Mouse (Mus musculus) embryonic facial prominence, embryonic 11.5 days (tissue): ENCODE results near the gene Cyp4f40. TPM values are rescaled to one million over a fixed set of nuclear protein-coding genes. Genes with fewer than 3 reads are reported as not detected.
"Not testable (repeated sequence)": the region's sequence is repeated elsewhere in the genome, so short reads cannot be mapped to it uniquely, and the experiment has no call there.

Experiments
- ATAC-seq: fragments of 200-750 bp; cut with Nextera tagmentation; replicated peaks from 2 replicates; pipeline ENCODE4 v1.8.0; 2017; ENCODE audit warnings: low read depth; ENCODE audit not compliant: insufficient number of reproducible peaks, low FRiP score, low TSS enrichment
- DNase-seq: peaks from one replicate; pipeline ENCODE4 v3.0.0-alpha.2; 2015; ENCODE audit warnings: low spot score
- H3K27ac ChIP-seq: fragments of 300-500 bp; sonication (generic); replicated peaks from 2 replicates; pipeline ENCODE4 v1.5.1; 2014; ENCODE audit warnings: mild to moderate bottlenecking, low read depth, low read length, control low read depth
- H3K27me3 ChIP-seq: fragments of 300-500 bp; sonication (generic); 2 replicates; pipeline ENCODE4 v1.6.1; 2014; ENCODE audit warnings: mild to moderate bottlenecking, low read length, moderate library complexity, mixed read lengths; ENCODE audit not compliant: control insufficient read depth, insufficient read depth
- H3K36me3 ChIP-seq: fragments of 300-500 bp; sonication (generic); replicated peaks from 2 replicates; pipeline ENCODE4 v1.6.1; 2014; ENCODE audit warnings: low read depth, mild to moderate bottlenecking, low read length, moderate library complexity, mixed read lengths; ENCODE audit not compliant: control insufficient read depth, insufficient read depth
- H3K4me1 ChIP-seq: fragments of 300-500 bp; sonication (generic); 2 replicates; pipeline ENCODE4 v1.6.1; 2014; ENCODE audit warnings: low read length, mixed read lengths; ENCODE audit not compliant: control insufficient read depth, insufficient read depth
- H3K4me2 ChIP-seq: fragments of 300-500 bp; sonication (generic); 2 replicates; pipeline ENCODE4 v1.6.1; 2014; ENCODE audit warnings: low read depth, mild to moderate bottlenecking, control low read depth, low read length, moderate library complexity
- H3K4me3 ChIP-seq: fragments of 300-500 bp; sonication (generic); 2 replicates; pipeline ENCODE4 v1.5.1; 2014; ENCODE audit warnings: low read depth, low read length, control low read depth
- H3K9ac ChIP-seq: fragments of 300-500 bp; sonication (generic); replicated peaks from 2 replicates; pipeline ENCODE4 v1.6.1; 2014; ENCODE audit warnings: mild to moderate bottlenecking, control low read depth, low read length
- H3K9me3 ChIP-seq: fragments of 300-500 bp; sonication (generic); replicated peaks from 2 replicates; pipeline ENCODE4 v1.6.1; 2016; ENCODE audit warnings: mild to moderate bottlenecking, low read length, inconsistent platforms, mixed read lengths; ENCODE audit not compliant: control insufficient read depth
- WGBS: fragments of 180-500 bp; shearing (Covaris S2); extraction: QIAGEN DNeasy Blood & Tissue Kit; methylation state at CpG from one replicate; pipeline ENCODE4 v1.1.7; 2014; 5-methylcytosine and 5-hydroxymethylcytosine counted together
- polyA plus RNA-seq: library from polyadenylated mRNA; unstranded; fragments of >200 nt; fragmentation: Nextera tagmentation; extraction: Ambion mirVana; gene quantifications from 2 replicates; pipeline ENCODE4 v1.2.1, GENCODE M21; 2014

Gene Cyp4f40
- polyA plus RNA-seq = not detected in 2 replicates

- ATAC-seq = no peak
- no peaks in the 10 kb centered on the region for H3K9me3 ChIP-seq
- DNase-seq = no peak
- H3K4me1 ChIP-seq = no peaks in the 10 kb centered on the region
- no peak within 1 kb of the TSS for H3K4me3 ChIP-seq
- no peak within 1 kb of the TSS for H3K9ac ChIP-seq
- WGBS = 68% methylated on average over 2 of the region's 2 CpGs
- no peaks in the 10 kb centered on the region for H3K36me3 ChIP-seq
- H3K4me2 ChIP-seq = no peak within 1 kb of the TSS
- no peak within 1 kb of the TSS for H3K27ac ChIP-seq
- no peaks in the 10 kb centered on the region for H3K27me3 ChIP-seq
Measured at GRCm38 (mm10) chr17:32658712-32659111, at the start of gene Cyp4f40. Gene Cyp4f40, plus strand, starts transcription at chr17:32658900.

GRCm38 (mm10) chr17:32610231-32610630, 48.5 kb upstream of the Cyp4f40 start:
- H3K4me1 ChIP-seq, H3K4me3 ChIP-seq, H3K27me3 ChIP-seq, ATAC-seq, H3K9me3 ChIP-seq, H3K4me2 ChIP-seq, H3K27ac ChIP-seq, H3K36me3 ChIP-seq, DNase-seq, H3K9ac ChIP-seq: not testable (repeated sequence)
- 79% methylated on average over 3 of the region's 3 CpGs for WGBS

- Histone ChIP-seq H3K4me1 (no peaks in the 10 kb centered on the region), H3K27me3 (no peaks in the 10 kb centered on the region), H3K9me3 (no peaks in the 10 kb centered on the region), H3K9ac (no peak overlapping the region), H3K4me3 (no peak overlapping the region), H3K36me3 (no peaks in the 10 kb centered on the region), H3K27ac (no peak overlapping the region), H3K4me2 (no peak overlapping the region)
- ATAC-seq (no peak), DNase-seq (no peak)
- WGBS = 89% methylated on average over 3 of the region's 3 CpGs
Measured at GRCm38 (mm10) chr17:32610896-32611295, 47.8 kb upstream of the Cyp4f40 start.

GRCm38 (mm10) chr17:32612417-32612816, 46.3 kb upstream of the Cyp4f40 start:
- 66% methylated on average over 3 of the region's 3 CpGs for WGBS
- DNase-seq = no peak
- Histone ChIP-seq H3K9ac (no peak overlapping the region), H3K36me3 (no peaks in the 10 kb centered on the region), H3K27ac (no peak overlapping the region), H3K4me1 (no peaks in the 10 kb centered on the region), H3K4me3 (no peak overlapping the region), H3K9me3 (no peaks in the 10 kb centered on the region), H3K4me2 (no peak overlapping the region), H3K27me3 (no peaks in the 10 kb centered on the region)
- ATAC-seq = no peak

- Histone ChIP-seq H3K4me1 (no peaks in the 10 kb centered on the region), H3K27me3 (no peaks in the 10 kb centered on the region), H3K4me2 (no peak overlapping the region), H3K27ac (no peak overlapping the region), H3K9ac (no peak overlapping the region), H3K4me3 (no peak overlapping the region), H3K9me3 (no peaks in the 10 kb centered on the region), H3K36me3 (no peaks in the 10 kb centered on the region)
- ATAC-seq (no peak), DNase-seq (no peak)
- WGBS = 58% methylated on average over 1 of the region's 1 CpGs
Measured at GRCm38 (mm10) chr17:32617252-32617651, 41.4 kb upstream of the Cyp4f40 start.

GRCm38 (mm10) chr17:32621018-32621417, 37.7 kb upstream of the Cyp4f40 start, which contains the start of gene Cyp4f37:
Gene Cyp4f37, plus strand, starts transcription at chr17:32621309.
- not testable (repeated sequence) for ATAC-seq, DNase-seq, H3K27me3 ChIP-seq, H3K4me2 ChIP-seq, H3K9ac ChIP-seq, H3K4me3 ChIP-seq, H3K9me3 ChIP-seq, H3K36me3 ChIP-seq, H3K4me1 ChIP-seq, H3K27ac ChIP-seq
- 65% methylated on average over 4 of the region's 4 CpGs for WGBS

- not testable (repeated sequence) for H3K27me3 ChIP-seq, H3K27ac ChIP-seq, H3K4me2 ChIP-seq, DNase-seq, H3K4me1 ChIP-seq, H3K9ac ChIP-seq, ATAC-seq, H3K9me3 ChIP-seq, H3K4me3 ChIP-seq, H3K36me3 ChIP-seq
- 86% methylated on average over 7 of the region's 7 CpGs for WGBS
Measured at GRCm38 (mm10) chr17:32629726-32630125, 29.0 kb upstream of the Cyp4f40 start.

GRCm38 (mm10) chr17:32631936-32632335, 26.8 kb upstream of the Cyp4f40 start:
- no peaks in the 10 kb centered on the region for H3K9me3 ChIP-seq
- no peaks in the 10 kb centered on the region for H3K36me3 ChIP-seq
- H3K27me3 ChIP-seq = no peaks in the 10 kb centered on the region
- H3K4me3 ChIP-seq = no peak overlapping the region
- ATAC-seq (no peak), DNase-seq (no peak)
- H3K4me2 ChIP-seq = no peak overlapping the region
- no peak overlapping the region for H3K27ac ChIP-seq
- no peak overlapping the region for H3K9ac ChIP-seq
- WGBS = 79% methylated on average over 3 of the region's 3 CpGs
- no peaks in the 10 kb centered on the region for H3K4me1 ChIP-seq
